Mouse (Mus musculus) spleen, adult 2 months (tissue): ENCODE measurements around the gene Map4k4.

Source experiments
- CTCF ChIP-seq: fragments of 200-500 bp; IDR thresholded peaks from 2 replicates; pipeline ENCODE4 v1.5.1; 2011; ENCODE audit warnings: mild to moderate bottlenecking, inconsistent platforms; ENCODE audit not compliant: insufficient read depth, insufficient read length, insufficient replicate concordance; ENCODE audit errors: extremely low read depth
- POLR2A ChIP-seq: fragments of 200-500 bp; IDR thresholded peaks from 2 replicates; pipeline ENCODE4 v1.6.1; 2011; ENCODE audit warnings: low read depth, low read length, inconsistent platforms

DNA sequence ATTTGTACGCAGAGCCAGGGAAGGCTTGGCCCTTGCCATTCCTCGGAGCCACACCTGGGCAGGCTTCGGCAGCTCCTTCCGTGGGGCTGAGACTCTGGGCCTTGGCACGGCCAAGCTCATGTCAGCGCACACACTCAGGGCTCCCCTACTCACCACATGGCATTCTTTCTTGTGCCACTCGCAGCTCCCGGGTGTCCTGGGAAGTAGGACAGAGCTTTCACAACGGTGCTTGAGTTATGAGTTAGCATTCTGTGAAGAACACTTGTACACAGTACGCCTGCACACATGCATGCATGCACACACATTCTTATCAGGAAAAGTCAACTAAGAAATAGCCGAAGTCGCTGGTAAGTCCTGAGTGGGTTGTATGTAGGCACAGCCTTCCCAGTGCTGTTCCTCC, 38.7 kb downstream of the Map4k4 start:
- TF ChIP-seq POLR2A (no peak), CTCF (no peak)
